Mouse (Mus musculus) heart, adult 18-20 months (tissue): ENCODE measurements around the gene Erbb3. TPM values are rescaled to one million over a fixed set of nuclear protein-coding genes. Genes with fewer than 3 reads are reported as not detected.
"Not testable (repeated sequence)": the region's sequence is repeated elsewhere in the genome, so short reads cannot be mapped to it uniquely, and the experiment has no call there.

Source experiments
- DNase-seq, 2 experiments: peaks; one replicate each; pipeline ENCODE4 v3.0.0; 2021 to 2022; ENCODE audit warnings: mixed read lengths in 1 of 2
- long read RNA-seq, 2 experiments: library from polyadenylated mRNA; stranded (forward); transcript quantifications; one replicate each; pipeline ENCODE4 v2.0.0; 2021
- total RNA-seq, 2 experiments: library from RNA; stranded (reverse); gene quantifications; 2 replicates each; pipeline ENCODE4 v1.2.3; 2021

The Erbb3 gene
- total RNA-seq, result 1 to 10 TPM; 6.4 to 8.6 TPM
- long read RNA-seq, experiment 1, partial matches to known transcripts, result 1 of 1 reads
- long read RNA-seq, experiment 1, other reads (novel, unspliced or antisense), result 0 of 1 reads
- long read RNA-seq, experiment 2, partial matches to known transcripts, result 0 of 2 reads
- long read RNA-seq, experiment 2, other reads (novel, unspliced or antisense), result 2 of 2 reads

DNA sequence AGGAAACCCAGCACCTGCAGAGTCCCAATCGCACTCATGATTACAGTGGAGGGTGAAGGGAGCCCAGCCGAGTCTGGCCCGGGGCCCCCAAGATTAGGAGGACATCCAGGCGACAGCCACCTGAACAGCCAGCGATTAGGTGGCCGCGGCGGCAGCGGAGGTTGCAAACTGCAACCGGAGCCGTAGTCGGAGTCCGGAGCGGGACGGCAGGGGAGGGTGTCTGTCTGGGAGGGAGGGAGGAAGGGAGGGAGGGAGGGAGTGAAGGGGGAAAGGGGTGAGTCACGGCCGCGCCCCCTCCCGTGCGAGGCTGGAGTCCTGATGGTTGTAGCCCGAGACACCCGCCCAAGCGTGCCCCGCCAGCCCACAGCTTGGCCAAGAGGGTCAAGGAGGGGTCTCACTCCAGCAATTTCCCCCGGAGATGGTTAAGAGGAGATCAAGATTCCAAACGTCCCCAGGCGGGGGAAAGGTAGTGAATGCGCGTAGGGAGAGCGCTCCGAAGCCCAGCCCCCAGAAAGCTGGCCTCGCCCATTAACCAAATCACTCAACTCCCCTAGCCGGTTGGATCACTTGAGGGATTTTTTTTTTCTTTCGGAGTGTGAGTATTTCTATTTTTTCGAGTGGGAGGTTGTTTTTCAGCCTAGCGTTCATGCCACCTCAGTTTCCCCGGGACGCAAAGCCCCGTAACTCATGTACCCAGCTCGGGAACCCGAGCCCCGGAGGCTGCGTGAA lies at the start of gene Erbb3:
Gene Erbb3 (minus strand): TSS at position 189 of the 729 bp plus-strand sequence.
- peak; percentile 45 to 61 for DNase-seq

DNA sequence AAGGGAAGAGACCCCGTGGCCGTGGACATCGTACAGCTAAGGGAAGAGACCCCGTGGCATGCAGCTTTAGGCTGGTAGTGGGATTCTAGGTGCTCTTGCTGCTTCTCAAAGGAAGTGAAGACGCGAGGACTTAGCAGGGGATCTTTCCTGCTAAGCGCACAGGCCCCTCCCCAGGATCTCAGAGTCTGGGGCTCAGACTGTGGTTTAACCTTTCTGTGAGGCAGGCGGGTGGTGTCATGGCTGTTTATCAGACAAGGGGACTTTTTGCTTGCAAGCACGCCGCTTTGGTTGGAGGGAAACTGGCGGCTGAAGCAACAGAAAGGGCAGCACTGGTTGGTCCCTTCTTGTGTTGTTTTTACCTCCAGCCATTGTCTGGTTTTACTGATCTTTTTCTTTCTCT lies 47.6 kb upstream of the Erbb3 start:
- no peak for DNase-seq

DNA sequence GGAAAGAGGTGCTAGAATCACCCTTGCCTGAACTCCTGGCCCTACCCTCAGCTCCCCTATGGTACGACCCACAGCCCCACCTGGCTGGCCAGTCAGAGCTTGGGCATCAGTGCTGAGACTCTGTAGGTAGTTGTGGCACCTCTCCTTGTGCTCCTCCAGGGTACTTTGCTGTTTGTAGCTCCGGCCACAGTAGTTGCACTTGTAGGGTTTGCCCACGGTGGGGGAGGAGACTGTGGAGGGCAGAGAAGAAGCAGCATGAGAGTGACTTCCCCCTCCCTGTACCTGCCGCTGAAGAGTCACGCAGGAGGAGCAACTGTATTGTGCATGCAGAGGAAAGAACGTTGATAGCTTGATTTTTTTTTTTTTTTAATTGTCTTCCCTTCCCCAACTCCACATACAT lies 47.1 kb upstream of the Erbb3 start:
- DNase-seq, result no peak

DNA sequence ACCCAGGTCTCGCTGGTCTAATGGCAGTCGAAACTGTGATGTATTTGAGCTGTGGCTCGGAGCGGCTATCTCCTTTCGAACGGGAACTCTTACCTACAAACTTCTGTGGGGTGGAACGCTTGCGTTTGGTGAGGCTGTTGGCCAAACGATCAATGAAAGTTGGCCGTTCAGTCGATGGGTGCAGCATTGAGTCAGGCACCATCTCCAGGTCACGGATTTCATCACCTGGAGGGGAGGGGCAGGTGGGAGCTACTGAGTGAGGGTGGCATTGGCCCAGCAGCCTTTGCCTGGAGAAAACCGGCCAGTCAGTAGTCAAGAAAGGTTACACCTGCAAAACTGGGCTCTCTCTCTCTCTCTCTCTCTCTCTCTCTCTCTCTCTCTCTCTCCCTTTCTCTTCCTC lies 46.2 kb upstream of the Erbb3 start:
- no peak for DNase-seq

DNA sequence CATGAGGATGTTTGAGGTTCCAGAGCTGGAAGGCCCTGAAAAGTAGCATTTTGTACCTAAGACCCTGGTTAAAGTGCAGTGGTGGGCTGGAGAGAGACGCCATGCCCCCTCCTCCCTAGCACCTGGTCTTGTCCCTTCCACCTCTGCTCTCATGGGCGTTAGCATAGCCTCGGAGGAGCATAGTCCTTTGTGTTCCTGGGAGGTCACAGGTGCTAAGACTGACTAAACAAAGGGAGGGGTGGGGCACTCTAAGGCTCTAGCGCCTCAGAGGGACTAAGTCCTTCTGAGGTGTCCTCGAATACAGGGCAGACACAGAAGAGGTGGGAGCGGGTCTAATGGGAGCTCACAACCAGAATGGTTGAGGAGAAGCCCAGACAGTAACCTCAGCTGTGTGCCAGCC lies 42.1 kb upstream of the Erbb3 start:
- DNase-seq, result no peak

DNA sequence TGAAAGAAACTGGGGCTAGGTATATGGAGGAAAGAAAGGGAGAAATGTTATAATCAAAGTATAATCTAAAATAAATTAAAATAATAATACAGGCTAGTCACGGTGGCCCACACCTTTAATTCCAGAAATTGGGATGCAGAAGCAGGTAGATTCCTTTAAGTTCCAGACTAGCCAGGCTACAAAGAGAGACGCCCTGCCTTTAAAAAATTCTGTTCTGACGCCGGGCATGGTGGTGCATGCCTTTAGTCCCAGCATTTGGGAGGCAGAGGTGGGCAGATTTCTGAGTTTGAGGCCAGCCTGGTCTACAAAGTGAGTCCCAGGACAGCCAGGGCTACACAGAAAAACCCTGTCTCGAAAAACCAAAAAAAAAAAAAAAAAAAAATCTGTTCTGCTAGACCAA lies 40.9 kb upstream of the Erbb3 start:
- DNase-seq, result not testable (repeated sequence)

DNA sequence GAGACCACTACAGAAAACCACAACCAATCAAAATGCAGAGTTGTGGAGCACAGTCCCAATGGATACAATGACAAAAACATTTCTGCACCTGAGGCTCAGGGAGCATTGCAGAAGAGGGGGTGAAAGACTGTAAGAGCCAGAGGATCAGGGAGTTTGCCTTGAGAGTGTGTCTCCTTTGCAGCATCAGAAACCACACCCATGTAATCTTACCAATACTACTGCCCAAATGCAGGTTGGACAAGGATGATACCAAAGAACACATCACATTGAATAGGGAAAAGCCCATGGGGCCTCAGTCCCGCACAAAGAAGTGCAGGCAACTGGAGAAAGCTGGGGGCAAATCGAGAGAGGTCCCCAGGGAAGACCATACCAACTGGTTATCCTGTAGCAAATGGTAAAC lies 40.3 kb upstream of the Erbb3 start:
- DNase-seq, result no peak

DNA sequence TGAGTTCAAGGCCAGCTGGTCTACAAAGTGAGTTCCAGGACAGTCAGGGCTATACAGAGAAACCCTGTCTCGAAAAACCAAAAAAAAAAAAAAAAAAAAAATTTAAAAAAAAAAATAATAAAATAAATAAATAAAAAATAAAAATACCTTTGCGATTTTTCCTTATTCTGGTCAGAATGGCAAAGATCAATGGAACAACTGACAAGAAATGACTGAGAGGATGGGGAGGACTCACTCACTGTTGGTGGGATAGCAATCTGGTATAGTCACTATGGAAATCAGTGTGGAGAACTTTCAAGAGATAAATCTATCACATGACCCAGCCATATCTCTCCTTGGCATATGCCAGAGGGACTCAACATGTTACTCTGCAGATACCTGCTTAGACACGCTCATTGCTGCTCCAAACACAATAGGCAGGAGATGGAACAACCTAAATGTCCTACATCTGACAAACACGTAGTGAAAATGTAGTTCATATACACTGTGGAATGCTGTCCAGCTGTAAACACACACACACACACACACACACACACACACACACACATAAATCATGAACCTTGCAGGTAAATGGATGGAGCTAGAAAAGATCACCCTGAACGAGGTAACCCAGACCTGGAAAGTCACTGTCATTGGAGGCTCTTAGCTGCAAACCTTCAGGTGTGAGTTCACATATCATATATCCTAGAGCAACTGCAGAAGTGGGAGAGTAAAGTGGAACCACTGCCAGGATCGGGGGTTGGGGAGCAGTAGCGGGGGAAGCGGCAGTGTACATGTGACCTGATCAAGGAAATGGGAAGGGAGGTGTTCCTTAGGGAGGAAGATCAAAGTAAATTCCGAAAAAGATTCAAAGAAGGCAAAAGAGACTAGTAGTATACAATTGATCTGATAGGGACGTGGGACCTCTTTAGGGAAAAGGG lies 38.2 kb upstream of the Erbb3 start:
- DNase-seq, result no peak

DNA sequence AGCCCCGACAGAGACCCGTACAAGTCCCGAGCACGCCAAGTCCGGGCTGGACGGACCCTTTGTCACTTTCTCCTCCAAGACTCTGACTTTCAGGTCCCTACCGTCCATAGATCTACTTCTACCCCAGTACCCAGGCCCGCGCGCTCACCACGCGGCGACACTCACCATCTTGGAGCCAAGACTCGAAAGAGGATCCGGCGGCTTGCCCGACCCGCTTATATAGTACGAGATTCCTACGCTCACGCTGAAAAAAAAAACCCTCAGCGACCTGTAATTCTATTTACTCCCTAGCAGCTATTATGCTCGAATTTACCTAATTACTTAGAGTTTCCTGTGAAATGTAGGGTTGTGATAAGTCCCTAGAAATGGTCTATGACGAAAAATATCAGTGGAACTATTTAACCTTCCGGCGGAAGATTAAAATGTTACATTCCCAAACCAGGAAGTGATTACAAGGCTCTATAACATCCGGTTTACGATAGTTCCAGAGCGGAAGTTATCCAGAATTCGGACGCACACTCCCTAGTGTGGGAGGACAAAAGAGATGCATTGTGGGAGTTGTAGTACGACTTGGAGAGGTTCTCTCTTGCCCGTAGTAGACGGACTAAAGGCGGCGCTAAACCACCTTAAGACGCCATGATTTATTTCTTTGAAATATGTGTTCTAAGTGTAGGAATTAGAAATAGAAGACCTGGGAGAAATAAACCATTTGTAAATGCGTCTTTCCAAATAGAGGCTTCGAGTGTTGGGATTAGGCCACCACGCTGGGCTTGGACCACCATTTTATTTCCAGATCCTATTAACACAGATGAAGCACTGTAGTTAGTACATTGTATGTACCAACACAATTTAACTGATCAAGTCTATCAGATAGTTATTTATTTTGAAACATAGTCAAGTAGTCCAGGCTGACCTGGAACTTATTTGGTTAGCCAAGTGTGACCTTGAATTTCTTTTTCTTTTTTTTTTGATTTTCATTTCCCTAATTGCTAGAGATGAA lies 37.2 kb upstream of the Erbb3 start, which contains the start of gene Rps26:
Gene Rps26 (minus strand): TSS at position 437 of the 1,000 bp plus-strand sequence.
- DNase-seq, result peak; percentile 94 to 97

DNA sequence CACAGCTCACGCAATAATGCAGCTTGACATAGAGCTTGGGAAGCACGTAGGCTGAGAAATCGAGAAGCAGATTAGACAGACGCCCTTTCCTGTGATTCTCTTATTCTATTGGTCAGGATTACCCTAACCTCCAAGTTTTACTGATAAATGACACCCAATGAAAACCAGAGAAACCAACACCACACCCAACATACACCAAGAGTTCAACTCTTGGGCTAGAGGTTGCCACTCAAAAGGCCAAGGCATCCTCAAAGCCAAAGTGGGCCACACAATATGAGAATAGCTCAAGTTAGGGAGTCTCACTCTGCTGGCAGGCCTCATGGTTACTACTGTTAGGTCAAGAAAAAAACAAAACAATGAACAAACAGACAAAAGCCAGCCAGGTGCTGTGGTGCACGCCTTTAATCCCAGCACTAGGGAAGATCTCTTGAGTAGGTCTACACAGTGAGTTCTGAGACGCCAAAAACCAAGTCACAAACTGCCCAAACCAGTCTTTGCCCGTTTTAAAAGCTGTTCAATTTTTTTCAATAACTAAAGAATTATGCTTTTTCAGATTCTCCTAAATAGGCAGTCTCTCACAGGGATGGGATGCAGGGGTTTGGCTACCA lies 35.9 kb upstream of the Erbb3 start:
- no peak for DNase-seq

DNA sequence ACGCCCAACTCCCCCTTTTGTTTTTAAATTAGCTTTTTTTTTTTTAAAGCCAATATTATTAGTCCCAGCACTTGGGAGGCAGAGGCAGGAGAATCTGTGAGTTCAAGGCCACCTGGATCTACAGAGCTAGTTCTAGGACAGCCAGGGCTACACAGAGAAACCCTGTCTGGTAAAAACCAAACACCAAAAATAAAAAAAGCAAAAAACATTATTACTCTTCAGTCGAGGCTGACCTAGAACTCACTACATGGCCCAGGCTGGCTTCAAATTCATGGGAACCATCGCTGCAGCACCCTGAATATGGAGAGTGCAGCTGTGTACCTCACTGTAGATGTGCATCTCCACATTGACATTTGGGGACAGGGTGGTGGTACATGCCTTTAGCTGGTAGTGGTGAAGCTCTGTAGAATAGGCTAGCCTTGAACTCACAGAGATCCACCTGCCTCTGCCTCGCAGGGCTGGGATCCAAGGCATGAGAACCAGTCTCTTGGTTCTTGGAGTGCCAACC lies 33.7 kb upstream of the Erbb3 start:
- DNase-seq, result not testable (repeated sequence)

DNA sequence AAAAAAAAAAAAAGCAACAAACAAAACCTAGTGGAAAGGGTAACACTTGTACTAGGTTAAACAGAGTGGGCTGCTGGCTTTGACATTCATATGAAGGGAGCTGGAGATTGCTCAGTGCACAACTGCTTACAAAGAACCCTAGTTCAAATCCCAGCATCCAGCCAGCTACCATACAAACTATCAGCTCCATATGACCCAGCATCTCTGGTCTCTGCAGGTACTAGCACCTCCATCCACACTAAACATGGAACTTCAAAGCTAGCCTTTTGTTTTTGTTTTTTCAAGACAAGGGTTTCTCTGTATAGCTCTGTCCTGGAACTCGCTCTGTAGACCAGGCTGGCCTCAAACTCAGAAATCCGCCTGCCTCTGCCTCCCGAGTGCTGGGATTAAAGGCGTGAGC lies 33.2 kb upstream of the Erbb3 start:
- DNase-seq, result no peak

DNA sequence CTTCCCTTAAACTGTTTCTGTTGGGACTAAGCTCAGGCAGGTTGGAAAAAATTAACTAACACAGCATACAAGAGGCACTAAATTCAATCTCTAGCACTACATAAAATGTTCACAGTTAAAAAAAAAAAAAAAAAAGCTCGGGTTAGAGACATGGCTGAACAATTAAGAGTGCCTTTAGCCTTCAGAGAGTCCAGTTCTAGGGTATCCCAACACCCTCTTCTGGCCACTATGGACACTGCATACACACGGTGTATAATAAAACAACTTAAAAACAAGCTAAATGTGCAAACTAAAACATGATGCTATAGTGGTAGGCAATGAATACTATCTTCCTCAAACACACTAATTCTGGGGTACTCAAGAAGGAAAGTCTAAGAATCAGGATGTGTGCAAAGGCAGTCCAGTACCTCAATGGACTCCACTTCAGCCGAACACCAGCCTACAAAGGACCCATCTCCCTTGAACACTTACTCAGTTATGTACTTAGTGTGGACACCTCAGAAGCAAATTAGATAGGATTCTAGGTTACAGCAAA lies 32.6 kb upstream of the Erbb3 start:
- no peak for DNase-seq

DNA sequence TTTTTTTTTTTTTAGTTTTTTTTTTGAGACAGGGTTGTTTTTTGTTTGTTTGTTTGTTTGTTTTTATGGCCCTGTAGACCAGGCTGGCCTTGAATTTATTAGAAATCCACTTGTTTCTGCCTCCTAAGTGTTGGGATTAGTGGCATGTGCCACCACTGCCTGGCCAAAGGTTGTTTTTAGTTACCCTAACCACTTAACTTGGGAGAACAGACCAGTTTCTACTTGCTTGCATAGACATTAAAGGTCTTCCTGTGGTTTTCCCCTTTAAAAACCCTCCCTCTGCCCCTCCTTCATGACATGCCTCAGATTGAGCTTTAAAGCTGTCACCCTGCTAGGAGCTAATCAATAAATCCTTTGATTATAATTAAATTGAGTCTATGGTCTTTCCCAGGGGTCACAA lies 30.8 kb upstream of the Erbb3 start:
- no peak for DNase-seq

DNA sequence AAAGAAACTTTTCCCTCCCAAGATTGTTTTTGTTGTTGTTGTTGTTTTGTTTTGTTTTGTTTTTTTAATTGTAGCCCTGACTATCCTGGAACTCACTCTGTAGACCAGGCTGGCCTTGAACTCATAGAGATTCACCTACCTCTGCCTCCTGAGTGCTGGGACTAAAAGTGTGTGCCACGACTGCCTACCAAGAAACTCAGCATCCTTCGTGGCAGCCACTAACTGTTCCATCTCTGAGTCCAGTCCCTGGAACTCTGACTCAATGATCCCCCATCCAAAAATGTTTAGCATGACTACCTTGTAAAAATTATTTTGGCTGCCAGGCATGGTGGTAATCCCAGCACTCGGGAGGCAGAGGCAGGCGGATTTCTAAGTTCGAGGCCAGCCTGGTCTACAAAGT lies 29.7 kb upstream of the Erbb3 start:
- not testable (repeated sequence) for DNase-seq

DNA sequence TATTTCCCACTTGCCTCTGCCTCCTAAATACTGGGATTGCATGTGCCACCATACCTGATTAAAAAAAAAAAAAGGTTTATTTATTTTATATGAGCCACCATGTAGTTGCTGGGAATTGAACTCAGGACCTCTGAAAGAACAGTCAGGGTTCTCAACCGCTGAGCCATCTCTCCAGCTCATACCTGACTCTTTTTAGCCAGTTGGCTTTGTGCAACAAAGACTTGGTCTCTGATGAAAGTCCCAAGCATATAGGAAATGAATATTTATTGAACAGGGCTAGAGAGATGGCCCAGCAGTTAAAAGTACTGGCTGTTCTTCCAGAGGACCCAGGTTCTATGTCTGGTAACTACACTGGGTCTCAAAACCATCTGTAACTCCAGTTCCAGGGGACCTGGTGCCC lies 29.1 kb upstream of the Erbb3 start:
- no peak for DNase-seq

DNA sequence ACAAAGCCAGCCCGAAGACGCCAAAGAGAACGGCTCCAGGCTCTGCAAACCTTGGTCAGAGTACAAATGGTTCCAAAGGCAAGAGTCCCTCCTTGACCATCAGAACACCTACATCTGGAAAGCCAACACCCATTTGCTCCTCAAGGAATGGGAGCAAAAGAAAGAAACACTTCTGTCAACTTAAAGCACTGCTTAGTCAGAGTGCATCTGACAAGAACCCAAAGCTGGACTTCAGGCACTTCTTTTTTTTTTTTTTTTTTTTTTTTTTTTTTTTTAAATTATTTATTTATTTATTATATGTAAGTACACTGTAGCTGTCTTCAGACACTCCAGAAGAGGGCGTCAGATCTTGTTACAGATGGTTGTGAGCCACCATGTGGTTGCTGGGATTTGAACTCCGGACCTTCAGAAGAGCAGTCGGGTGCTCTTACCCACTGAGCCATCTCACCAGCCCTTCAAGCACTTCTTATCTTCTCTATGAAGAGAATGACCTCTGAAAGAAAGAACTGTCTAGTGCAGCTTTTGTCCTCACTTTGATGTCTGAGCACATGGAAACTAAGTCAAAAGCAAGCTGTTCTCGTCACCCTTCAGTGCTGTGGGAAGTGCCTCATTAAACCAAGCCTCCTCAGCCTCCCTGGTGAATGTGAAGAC lies 26.5 kb upstream of the Erbb3 start:
- not testable (repeated sequence) for DNase-seq

DNA sequence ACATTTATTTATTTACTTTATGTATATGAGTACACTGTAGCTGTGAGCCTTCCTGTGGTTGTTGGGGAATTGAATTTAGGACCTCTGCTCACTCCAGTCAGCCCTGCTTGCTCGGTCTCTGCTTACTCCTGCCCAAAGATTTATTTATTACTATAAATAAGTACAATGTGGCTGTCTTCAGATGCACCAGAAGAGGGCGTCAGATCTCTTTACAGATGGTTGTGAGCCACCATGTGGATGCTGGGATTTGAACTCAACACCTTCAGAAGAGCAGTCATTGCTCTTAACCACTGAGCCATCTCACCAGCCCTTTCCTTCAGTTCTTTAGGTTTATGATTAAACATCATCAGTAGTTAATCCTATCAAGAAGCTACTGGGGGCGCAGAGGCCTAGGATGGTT lies 25.5 kb upstream of the Erbb3 start:
- no peak for DNase-seq

DNA sequence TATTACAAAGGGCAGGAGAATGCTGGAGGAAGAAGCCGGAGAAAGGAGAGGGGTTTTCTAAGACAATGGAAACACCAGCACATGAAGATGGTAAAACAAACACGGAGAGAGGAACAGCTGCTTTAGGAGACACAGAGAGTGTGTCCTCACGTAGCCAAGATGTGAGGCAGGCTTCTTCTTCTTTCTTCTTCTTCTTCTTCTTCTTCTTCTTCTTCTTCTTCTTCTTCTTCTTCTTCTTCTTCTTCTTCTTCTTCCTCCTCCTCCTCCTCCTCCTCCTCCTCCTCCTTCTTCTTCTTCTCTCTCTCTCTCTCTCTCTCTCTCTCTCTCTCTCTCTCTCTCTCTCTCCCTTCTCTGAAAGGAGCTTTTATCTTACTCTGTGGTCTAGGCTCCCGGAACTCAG lies 24.4 kb upstream of the Erbb3 start:
- DNase-seq, result not testable (repeated sequence)

DNA sequence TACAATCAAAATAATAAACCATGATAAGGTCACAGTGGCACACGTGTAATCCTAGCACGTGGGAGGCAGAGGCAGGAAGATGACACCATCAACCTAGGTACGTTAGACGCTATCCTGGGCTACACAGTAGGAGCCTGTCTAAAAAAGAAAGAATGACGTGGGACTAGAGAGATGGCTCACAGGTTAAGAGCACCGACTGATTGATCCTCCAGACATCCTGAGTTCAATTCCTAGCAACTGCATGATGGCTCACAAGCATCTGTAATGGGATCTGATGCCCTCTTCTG lies 23.6 kb upstream of the Erbb3 start:
- DNase-seq, result no peak
